8 mouse cellular contexts compared by ENCODE assay signal in the genomic region with DNA sequence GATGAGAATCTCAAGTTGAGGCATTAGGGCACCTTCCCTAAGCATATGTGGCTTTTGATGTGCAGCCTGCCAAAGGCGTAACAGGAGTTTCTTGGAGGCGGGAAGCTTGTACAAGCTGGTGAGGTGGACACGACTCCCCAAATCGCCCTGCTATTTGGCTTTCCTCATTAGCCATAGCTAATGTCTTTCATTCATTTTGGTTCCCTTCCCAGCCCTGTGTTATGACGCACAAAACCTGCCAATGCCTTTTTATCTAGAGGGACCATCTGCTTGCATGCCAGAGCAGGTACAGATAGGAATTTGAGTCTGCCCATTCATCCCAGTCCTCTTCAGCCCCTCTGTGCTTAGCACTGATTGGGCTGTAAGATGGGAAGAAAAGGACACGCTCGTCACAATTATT. TPM values are rescaled to one million over a fixed set of nuclear protein-coding genes. Genes with fewer than 3 reads are reported as not detected.
DNase-seq lines count a peak whose midpoint lies in the region; ATAC-seq and TF ChIP-seq lines count a peak whose summit lies in the region.

No protein-coding gene starts in this region.

- intact Hi-C loops in left cerebral cortex, adult 2 months (cut with DNase I), result loop anchor here (5.0 kb wide), 1 partner anchor 38 kb away; a partner anchor contains a TSS
- intact Hi-C loops in left cerebral cortex, postnatal 4 days (cut with DNase I), result no loop called here

- no peaks in the 10 kb centered on the region for H3K9me3 ChIP-seq in embryonic facial prominence, embryonic 14.5 days (ENCODE audit: control insufficient read depth, low read length)
- no peaks in the 10 kb centered on the region for H3K9me3 ChIP-seq in embryonic facial prominence, embryonic 10.5 days
- H3K9me3 ChIP-seq in embryonic facial prominence, embryonic 15.5 days (replicated peaks), result no peaks in the 10 kb centered on the region

- TF ChIP-seq POLR2A in olfactory bulb, adult 2 months (IDR thresholded peaks at IDR 0.05; ENCODE audit: insufficient read depth, low read depth, low read length), result no peak

- no peak for TF ChIP-seq CTCF in left cerebral cortex, adult 2 months (IDR thresholded peaks at IDR 0.05)
- TF ChIP-seq CTCF in olfactory bulb, adult 2 months (IDR thresholded peaks at IDR 0.05; ENCODE audit: insufficient read depth, low read depth, low read length), result no peak

- no peak for DNase-seq in embryonic facial prominence, embryonic 14.5 days (ENCODE audit: low spot score)
- no peak for DNase-seq in embryonic facial prominence, embryonic 10.5 days (ENCODE audit: low spot score)
- no peak for DNase-seq in left cerebral cortex, adult 2 months (ENCODE audit: extremely low spot score in 1 of 2, low spot score in 2 of 2)
- no peak for DNase-seq in left cerebral cortex, postnatal 4 days
- no peak for DNase-seq in spleen, postnatal 14 days (ENCODE audit: low spot score in 2 of 2)
- DNase-seq in right cerebral cortex, postnatal 14 days, result no peak

- peak overlapping the region; percentile 25; the same call in 1 of the 2 replicates for H3K27ac ChIP-seq in embryonic facial prominence, embryonic 14.5 days (replicated peaks; ENCODE audit: low read depth, low read length)
- H3K27ac ChIP-seq in embryonic facial prominence, embryonic 10.5 days (replicated peaks), result no peak overlapping the region
- peak overlapping the region; percentile 81 for H3K27ac ChIP-seq in left cerebral cortex, adult 2 months
- H3K27ac ChIP-seq in embryonic facial prominence, embryonic 15.5 days (replicated peaks), result peak overlapping the region; percentile 49; the same call in 1 of the 2 replicates
- peak overlapping the region; percentile 78 for H3K27ac ChIP-seq in olfactory bulb, adult 2 months (ENCODE audit: insufficient read depth, low read depth, low read length)

- H3K4me3 ChIP-seq in embryonic facial prominence, embryonic 14.5 days (ENCODE audit: low read depth, low read length), result no peak overlapping the region
- H3K4me3 ChIP-seq in embryonic facial prominence, embryonic 10.5 days, result no peak overlapping the region
- H3K4me3 ChIP-seq in left cerebral cortex, adult 2 months, result no peak overlapping the region
- H3K4me3 ChIP-seq in embryonic facial prominence, embryonic 15.5 days (replicated peaks), result no peak overlapping the region
- no peak overlapping the region for H3K4me3 ChIP-seq in olfactory bulb, adult 2 months (ENCODE audit: insufficient read depth, low read depth, low read length)

- H3K27me3 ChIP-seq in embryonic facial prominence, embryonic 14.5 days (replicated peaks; ENCODE audit: control insufficient read depth, insufficient read depth, low read length), result no peaks in the 10 kb centered on the region
- H3K27me3 ChIP-seq in embryonic facial prominence, embryonic 10.5 days (replicated peaks; ENCODE audit: low read depth, poor library complexity, severe bottlenecking), result no peaks in the 10 kb centered on the region
- H3K27me3 ChIP-seq in embryonic facial prominence, embryonic 15.5 days, result no peaks in the 10 kb centered on the region

- ATAC-seq in embryonic facial prominence, embryonic 14.5 days (ENCODE audit: low read depth), result no peak
- ATAC-seq in embryonic facial prominence, embryonic 15.5 days (ENCODE audit: insufficient number of reproducible peaks, low FRiP score, low TSS enrichment, low read depth), result no peak

- H3K4me1 ChIP-seq in embryonic facial prominence, embryonic 14.5 days (ENCODE audit: control insufficient read depth, insufficient read depth, low read length), result peaks cover 31% of the 10 kb centered on the region
- H3K4me1 ChIP-seq in embryonic facial prominence, embryonic 10.5 days, result peaks cover 56% of the 10 kb centered on the region
- peaks cover 59% of the 10 kb centered on the region for H3K4me1 ChIP-seq in embryonic facial prominence, embryonic 15.5 days
- H3K4me1 ChIP-seq in olfactory bulb, adult 2 months (ENCODE audit: control insufficient read depth, insufficient read depth, low read length), result peaks cover 15% of the 10 kb centered on the region

- no peak overlapping the region for H3K9ac ChIP-seq in embryonic facial prominence, embryonic 14.5 days (ENCODE audit: low read depth, low read length)
- H3K9ac ChIP-seq in embryonic facial prominence, embryonic 15.5 days, result no peak overlapping the region

- 64% methylated on average over 7 of the region's 7 CpGs for WGBS in embryonic facial prominence, embryonic 14.5 days
- WGBS in embryonic facial prominence, embryonic 10.5 days, result 84% methylated on average over 7 of the region's 7 CpGs
- 55% methylated on average over 7 of the region's 7 CpGs for WGBS in embryonic facial prominence, embryonic 15.5 days
- 72% methylated on average over 7 of the region's 7 CpGs for WGBS in olfactory bulb, adult 2 months

- H3K36me3 ChIP-seq in embryonic facial prominence, embryonic 14.5 days (ENCODE audit: control insufficient read depth, insufficient read depth, low read length), result peaks cover 11% of the 10 kb centered on the region
- peaks cover 19% of the 10 kb centered on the region for H3K36me3 ChIP-seq in embryonic facial prominence, embryonic 10.5 days (replicated peaks)
- peaks cover 12% of the 10 kb centered on the region for H3K36me3 ChIP-seq in embryonic facial prominence, embryonic 15.5 days

- H3K4me2 ChIP-seq in embryonic facial prominence, embryonic 14.5 days (ENCODE audit: low read depth, low read length), result no peak overlapping the region
- no peak overlapping the region for H3K4me2 ChIP-seq in embryonic facial prominence, embryonic 15.5 days (replicated peaks)

RNA-seq across cellular contexts. Expression of a gene that starts 40.2 kb away (rescaled TPM):
- polyA plus RNA-seq in embryonic facial prominence, embryonic 14.5 days (2014; fragmentation: Nextera tagmentation; extraction: Ambion mirVana), result 77.5 and 86.6 TPM in 2 replicates
- polyA plus RNA-seq in embryonic facial prominence, embryonic 10.5 days (2016; fragmentation: Nextera tagmentation; extraction: Ambion mirVana), result 29.4 and 36.3 TPM in 2 replicates
- 10 to 100 TPM; 63.7 to 64.9 TPM for total RNA-seq in left cerebral cortex, adult 2 months (2021)
- 10 to 100 TPM; 40.2 to 42.6 TPM for total RNA-seq in left cerebral cortex, postnatal 4 days (2021)
- polyA plus RNA-seq in embryonic facial prominence, embryonic 15.5 days (2015; fragmentation: Nextera tagmentation; extraction: Ambion mirVana), result 81.4 and 82.5 TPM in 2 replicates
- 64.3 and 543 TPM in 2 replicates for polyA plus RNA-seq in olfactory bulb, adult 2 months (2012; ENCODE audit: insufficient read depth, insufficient read length, low replicate concordance, missing spikeins)
